Mouse (Mus musculus) midbrain, embryonic 16.5 days (tissue): ENCODE measurements at regions not wholly inside any gene's neighbourhood (a gene's known extent, or its start where the extent isn't known, plus 50 kb on each side); places are given as distances from the start of the nearest gene placed in this dataset.

ENCODE experiments used
- ATAC-seq: fragments of 200-750 bp; cut with Nextera tagmentation; 2 replicates; pipeline ENCODE4 v1.8.0; 2017; ENCODE audit warnings: moderate TSS enrichment
- H3K27ac ChIP-seq: fragments of 300-500 bp; sonication (generic); 2 replicates; pipeline ENCODE4 v1.5.1; 2014; ENCODE audit warnings: mild to moderate bottlenecking, low read length, mixed read lengths
- H3K27me3 ChIP-seq: fragments of 300-500 bp; sonication (generic); 2 replicates; pipeline ENCODE4 v1.6.1; 2014; ENCODE audit warnings: low read depth, low read length, mixed read lengths; ENCODE audit not compliant: control insufficient read depth, insufficient read depth
- H3K36me3 ChIP-seq: fragments of 300-500 bp; sonication (generic); 2 replicates; pipeline ENCODE4 v1.6.1; 2014; ENCODE audit warnings: mild to moderate bottlenecking, low read length, moderate library complexity, mixed read lengths; ENCODE audit not compliant: control insufficient read depth, insufficient read depth
- H3K4me1 ChIP-seq: fragments of 300-500 bp; sonication (generic); 2 replicates; pipeline ENCODE4 v1.6.1; 2014; ENCODE audit warnings: mild to moderate bottlenecking, low read length, mixed read lengths; ENCODE audit not compliant: control insufficient read depth, insufficient read depth
- H3K4me2 ChIP-seq: fragments of 300-500 bp; sonication (generic); 2 replicates; pipeline ENCODE4 v1.6.1; 2014; ENCODE audit warnings: mild to moderate bottlenecking, low read length, mixed read lengths
- H3K4me3 ChIP-seq: fragments of 300-500 bp; sonication (generic); 2 replicates; pipeline ENCODE4 v1.5.1; 2014; ENCODE audit warnings: low read depth, mild to moderate bottlenecking, low read length, moderate library complexity, mixed read lengths
- H3K9ac ChIP-seq: fragments of 300-500 bp; sonication (generic); 2 replicates; pipeline ENCODE4 v1.6.1; 2014; ENCODE audit warnings: low read depth, low read length, mixed read lengths
- H3K9me3 ChIP-seq: fragments of 300-500 bp; sonication (generic); replicated peaks from 2 replicates; pipeline ENCODE4 v1.6.1; 2014; ENCODE audit warnings: mild to moderate bottlenecking, low read length, mixed read lengths; ENCODE audit not compliant: control insufficient read depth, poor library complexity, severe bottlenecking
- WGBS: fragments of 180-500 bp; shearing (Covaris S2); extraction: QIAGEN DNeasy Blood & Tissue Kit; methylation state at CpG from one replicate; pipeline ENCODE4 v1.1.7; 2014; 5-methylcytosine and 5-hydroxymethylcytosine counted together

DNA sequence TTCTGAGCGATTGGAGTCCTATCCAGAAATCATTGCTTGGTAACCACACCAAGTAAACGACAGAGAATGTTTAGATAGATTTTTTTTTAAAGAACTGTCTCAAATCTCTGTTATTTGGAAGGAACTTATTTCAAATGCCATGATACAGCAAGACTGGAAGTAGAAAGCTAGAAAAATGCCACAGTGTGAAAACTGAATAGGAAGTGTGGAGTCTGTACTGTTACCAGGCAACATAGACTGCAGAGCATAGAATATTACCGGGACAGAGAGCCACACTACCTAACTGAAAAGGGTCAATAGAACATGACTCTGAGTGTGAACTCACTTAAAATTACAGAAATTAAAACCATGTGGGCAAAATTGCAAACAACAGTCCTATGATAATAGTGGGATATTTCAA, 52.4 kb upstream of the Adcy1 start:
- H3K4me2 ChIP-seq = no peak overlapping the region
- H3K36me3 ChIP-seq = no peaks in the 10 kb centered on the region
- H3K9ac ChIP-seq = no peak overlapping the region
- WGBS = 72% methylated on average over 3 of the region's 3 CpGs
- peak; percentile 64; the same call in 1 of the 2 replicates for ATAC-seq
- H3K4me3 ChIP-seq = no peak overlapping the region
- no peaks in the 10 kb centered on the region for H3K27me3 ChIP-seq
- no peaks in the 10 kb centered on the region; the same call in 1 of the 2 replicates for H3K4me1 ChIP-seq
- no peak overlapping the region for H3K27ac ChIP-seq
- no peaks in the 10 kb centered on the region for H3K9me3 ChIP-seq

DNA sequence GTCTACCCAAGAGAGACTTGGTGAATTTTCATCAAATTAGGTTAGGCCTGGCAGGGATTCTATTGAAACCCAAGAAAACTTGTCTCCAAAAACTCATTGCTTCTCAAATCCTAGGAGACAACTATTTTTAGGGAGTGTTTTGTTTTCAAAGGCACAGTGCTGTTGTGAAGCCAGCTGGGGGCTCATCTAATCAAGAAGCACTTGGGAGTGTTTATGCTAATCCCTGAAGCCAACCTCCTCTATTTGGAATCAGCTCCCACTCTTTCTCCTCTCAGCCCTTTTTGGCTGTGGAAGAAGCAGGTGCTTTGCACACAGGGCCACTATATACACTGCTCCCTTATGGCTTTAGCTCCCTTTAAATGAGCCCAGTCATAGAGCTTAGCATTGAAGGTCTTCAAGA, 64.0 kb upstream of the Adcy1 start:
- Histone ChIP-seq H3K36me3 (no peaks in the 10 kb centered on the region), H3K4me1 (no peaks in the 10 kb centered on the region), H3K4me2 (no peak overlapping the region), H3K9me3 (no peaks in the 10 kb centered on the region), H3K4me3 (no peak overlapping the region), H3K9ac (no peak overlapping the region), H3K27ac (no peak overlapping the region), H3K27me3 (no peaks in the 10 kb centered on the region)
- no peak for ATAC-seq

DNA sequence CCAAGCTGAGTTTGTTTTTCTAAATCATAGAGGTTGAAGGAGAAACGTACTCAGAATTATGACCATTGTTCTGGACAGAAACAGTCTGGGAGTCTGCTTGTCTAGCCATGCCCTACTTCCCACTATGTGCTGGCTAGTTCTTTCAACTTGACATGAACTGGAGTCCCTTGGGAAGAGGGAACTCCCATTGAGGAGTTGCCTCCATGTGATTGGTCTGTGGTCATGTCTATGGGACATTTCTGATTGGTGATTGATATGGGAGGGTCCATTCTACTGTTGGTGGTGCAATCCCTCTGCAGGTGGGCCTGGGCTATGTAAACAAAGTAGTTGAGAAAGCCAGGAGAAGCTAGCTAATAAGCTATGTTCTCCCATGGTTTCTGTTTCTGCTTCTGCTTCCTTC, 64.5 kb upstream of the Adcy1 start:
- ATAC-seq = no peak
- 79% methylated on average over 1 of the region's 1 CpGs for WGBS
- H3K27me3 ChIP-seq = no peaks in the 10 kb centered on the region

DNA sequence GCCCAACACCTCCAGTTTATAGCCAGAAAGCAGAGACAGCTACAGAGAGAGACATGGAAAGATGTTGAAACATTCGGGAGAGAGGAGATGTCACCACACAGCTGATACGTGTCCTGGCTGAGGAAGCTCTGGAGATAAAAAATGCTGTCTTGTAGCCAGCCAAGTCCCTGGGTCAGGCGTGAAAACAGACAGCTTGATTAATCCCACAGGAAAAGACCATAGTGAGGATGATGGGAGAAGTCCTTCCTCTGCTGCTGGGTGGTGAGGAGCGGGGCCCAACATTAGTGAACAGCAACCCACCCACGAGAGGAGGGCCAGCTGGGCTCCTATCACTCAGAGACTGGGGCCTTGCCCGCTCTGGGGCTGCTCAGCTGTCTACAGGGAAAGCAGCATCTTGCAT, 65.8 kb upstream of the Adcy1 start:
- H3K27me3 ChIP-seq = no peaks in the 10 kb centered on the region
- H3K9me3 ChIP-seq = no peaks in the 10 kb centered on the region
- no peaks in the 10 kb centered on the region for H3K36me3 ChIP-seq
- H3K27ac ChIP-seq = no peak overlapping the region
- no peak overlapping the region for H3K4me3 ChIP-seq
- no peaks in the 10 kb centered on the region for H3K4me1 ChIP-seq
- no peak overlapping the region for H3K9ac ChIP-seq
- no peak overlapping the region for H3K4me2 ChIP-seq
- WGBS = 85% methylated on average over 6 of the region's 6 CpGs
- ATAC-seq = no peak

More for the DNA sequence above, 64.5 kb upstream of the Adcy1 start:
- H3K4me1 ChIP-seq = no peaks in the 10 kb centered on the region
- no peak overlapping the region for H3K4me3 ChIP-seq
- H3K27ac ChIP-seq = no peak overlapping the region
- no peaks in the 10 kb centered on the region for H3K36me3 ChIP-seq
- no peak overlapping the region for H3K9ac ChIP-seq
- no peaks in the 10 kb centered on the region for H3K9me3 ChIP-seq
- no peak overlapping the region for H3K4me2 ChIP-seq

DNA sequence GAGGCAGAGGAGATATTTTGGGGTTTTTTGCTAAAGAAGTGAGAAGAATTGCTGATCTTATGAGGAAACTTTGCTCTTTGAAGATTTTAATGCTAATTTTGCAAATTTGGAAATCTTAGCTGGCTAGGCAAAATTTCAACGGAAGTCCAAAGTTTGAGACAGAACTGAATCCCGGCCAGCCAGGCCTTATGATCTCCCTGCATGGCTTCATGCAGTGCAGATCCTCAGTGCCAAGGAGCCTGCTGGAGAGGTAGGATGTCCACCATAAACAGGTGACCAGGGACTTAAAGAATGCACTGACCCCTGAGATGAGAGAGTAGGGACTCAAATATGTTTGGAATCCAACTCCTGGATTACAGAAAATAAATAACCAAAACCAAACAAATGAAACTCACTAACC, 69.6 kb upstream of the Adcy1 start:
- Histone ChIP-seq H3K27ac (no peak overlapping the region), H3K36me3 (no peaks in the 10 kb centered on the region), H3K4me1 (peaks cover 3% of the 10 kb centered on the region; the same call in 1 of the 2 replicates), H3K27me3 (no peaks in the 10 kb centered on the region), H3K4me2 (no peak overlapping the region), H3K4me3 (no peak overlapping the region), H3K9ac (no peak overlapping the region), H3K9me3 (no peaks in the 10 kb centered on the region)
- no peak for ATAC-seq
- 93% methylated on average over 2 of the region's 2 CpGs for WGBS

DNA sequence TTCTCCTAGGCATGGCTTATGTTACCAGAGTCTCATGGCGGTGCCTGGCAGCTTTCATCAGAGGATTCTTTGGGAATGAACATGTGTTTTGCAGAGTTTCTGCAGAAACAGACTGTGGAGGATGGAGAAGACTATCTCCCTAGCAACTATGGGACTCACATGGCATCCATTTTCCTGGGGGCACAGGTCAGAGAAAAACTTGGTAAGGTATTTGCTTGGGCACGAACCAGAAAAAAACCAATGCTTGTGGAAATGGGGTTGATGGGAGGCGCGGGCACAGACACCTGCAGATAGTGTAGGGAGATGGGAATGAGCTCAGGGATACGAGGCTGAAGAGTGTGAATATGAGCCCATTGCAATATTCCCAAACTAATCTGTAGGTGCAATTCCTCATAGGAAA, 71.7 kb upstream of the Adcy1 start:
- Histone ChIP-seq H3K27me3 (no peaks in the 10 kb centered on the region), H3K9me3 (no peaks in the 10 kb centered on the region), H3K36me3 (no peaks in the 10 kb centered on the region), H3K4me1 (peaks cover 3% of the 10 kb centered on the region; the same call in 1 of the 2 replicates), H3K4me2 (no peak overlapping the region), H3K9ac (no peak overlapping the region), H3K4me3 (no peak overlapping the region), H3K27ac (no peak overlapping the region)
- ATAC-seq = no peak
- WGBS = 90% methylated on average over 5 of the region's 5 CpGs

DNA sequence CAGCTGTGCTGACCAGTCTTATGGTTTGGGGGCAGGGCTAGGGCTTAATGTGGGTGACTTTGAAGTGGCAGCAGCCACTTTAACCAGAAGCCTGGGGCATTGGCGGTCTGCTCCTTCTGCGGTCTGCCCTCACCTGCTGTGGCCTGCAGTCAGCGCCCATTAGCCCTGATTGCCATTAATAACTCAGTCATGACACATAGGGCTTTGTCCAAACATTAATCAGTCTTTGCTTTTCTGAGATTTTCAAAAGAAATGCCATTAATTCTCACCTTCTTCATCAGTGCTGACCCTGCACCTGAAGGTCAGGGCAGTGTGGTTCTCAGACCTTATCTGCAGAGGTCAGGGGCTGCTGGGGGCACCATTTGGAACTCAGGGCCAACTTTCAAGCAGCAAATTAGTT, 72.6 kb upstream of the Adcy1 start:
- no peak for ATAC-seq

DNA sequence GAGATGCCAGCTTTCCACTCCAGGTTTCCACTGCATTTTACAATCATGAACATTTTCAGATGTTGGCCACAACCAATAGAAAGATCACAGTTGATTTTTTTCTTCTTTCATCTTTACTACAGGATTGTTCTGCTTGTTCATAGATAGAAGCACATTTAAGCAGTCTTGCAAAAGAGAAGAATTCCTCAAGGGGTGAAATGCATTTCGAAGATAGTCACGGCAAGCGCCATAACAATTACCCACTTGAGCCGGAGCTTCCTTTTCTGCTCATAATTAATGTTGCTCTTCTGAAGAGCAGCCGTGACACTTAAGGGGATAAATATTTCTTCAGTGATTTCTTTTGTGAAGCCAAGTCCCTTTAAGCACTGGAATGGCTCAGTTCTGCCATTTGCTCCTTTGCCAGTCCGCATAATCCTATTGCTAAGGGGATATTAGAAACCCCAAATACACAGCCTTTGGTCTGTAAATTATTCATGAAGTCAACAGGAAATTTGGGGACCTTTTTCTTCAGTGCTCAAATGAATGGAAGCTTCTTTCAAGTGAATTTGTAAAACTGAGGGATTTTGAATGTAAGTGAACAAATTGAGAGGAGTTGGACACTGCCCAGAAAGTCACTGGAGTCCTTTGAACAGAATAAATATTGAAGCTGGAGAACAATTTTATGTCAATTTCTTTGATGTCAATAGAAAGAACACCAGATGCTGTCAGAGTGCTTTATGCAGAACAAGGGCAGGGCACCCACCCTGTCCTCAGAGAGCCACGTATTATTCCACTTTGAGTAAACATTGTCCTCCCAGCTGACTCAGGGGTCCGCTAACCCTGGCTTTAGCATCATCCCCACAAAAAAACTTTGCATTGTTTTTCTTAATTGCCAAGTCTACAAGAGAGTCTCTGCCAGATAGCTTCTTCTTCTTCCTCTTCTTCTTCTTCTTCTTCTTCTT, 74.1 kb upstream of the Adcy1 start:
- Histone ChIP-seq H3K9me3 (no peaks in the 10 kb centered on the region), H3K4me3 (no peak overlapping the region), H3K27ac (no peak overlapping the region), H3K27me3 (no peaks in the 10 kb centered on the region), H3K9ac (no peak overlapping the region), H3K4me1 (peaks cover 3% of the 10 kb centered on the region; the same call in 1 of the 2 replicates), H3K4me2 (no peak overlapping the region), H3K36me3 (no peaks in the 10 kb centered on the region)
- 20% methylated on average over 8 of the region's 8 CpGs for WGBS
- ATAC-seq = peak; percentile 77

More for the DNA sequence above, 72.6 kb upstream of the Adcy1 start:
- no peak overlapping the region for H3K4me3 ChIP-seq
- no peaks in the 10 kb centered on the region for H3K36me3 ChIP-seq
- H3K4me1 ChIP-seq = peaks cover 3% of the 10 kb centered on the region; the same call in 1 of the 2 replicates
- H3K27ac ChIP-seq = no peak overlapping the region
- H3K4me2 ChIP-seq = no peak overlapping the region
- no peaks in the 10 kb centered on the region for H3K27me3 ChIP-seq
- WGBS = 72% methylated on average over 3 of the region's 3 CpGs
- H3K9me3 ChIP-seq = no peaks in the 10 kb centered on the region
- H3K9ac ChIP-seq = no peak overlapping the region

DNA sequence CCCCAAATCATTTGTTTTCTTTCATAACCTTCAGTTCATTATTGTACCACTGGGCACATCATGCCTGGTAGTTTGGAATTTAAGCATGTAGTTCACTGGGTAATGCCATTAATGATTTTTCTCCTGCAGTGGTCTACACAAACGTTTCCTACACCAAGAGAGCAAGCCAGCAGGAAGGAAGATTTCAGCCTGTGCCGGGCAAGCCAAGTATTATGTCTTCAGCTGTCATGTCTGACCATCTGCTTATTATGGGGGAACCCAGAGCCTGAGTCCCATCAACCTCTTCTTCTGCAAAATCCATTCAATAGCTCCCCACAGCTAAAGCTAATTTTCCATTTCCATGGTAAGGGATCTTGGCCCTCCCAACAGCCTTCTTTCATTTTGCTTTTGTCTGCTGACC, 75.3 kb upstream of the Adcy1 start:
- Histone ChIP-seq H3K9me3 (no peaks in the 10 kb centered on the region), H3K36me3 (no peaks in the 10 kb centered on the region), H3K4me1 (peaks cover 3% of the 10 kb centered on the region; the same call in 1 of the 2 replicates), H3K4me3 (no peak overlapping the region), H3K27ac (no peak overlapping the region), H3K9ac (no peak overlapping the region), H3K4me2 (no peak overlapping the region), H3K27me3 (no peaks in the 10 kb centered on the region)
- no peak for ATAC-seq
- WGBS = 35% methylated on average over 2 of the region's 2 CpGs
